8 mouse cellular contexts compared by ENCODE assay signal in genomic region chr11:120188481-120189441, GRCm38 (mm10). TPM values are rescaled to one million over a fixed set of nuclear protein-coding genes. Genes with fewer than 3 reads are reported as not detected.
DNase-seq lines count a peak whose midpoint lies in the region; ATAC-seq and TF ChIP-seq lines count a peak whose summit lies in the region.

No protein-coding gene starts in this region.

- H3K27me3 ChIP-seq in testis, adult 2 months (ENCODE audit: control insufficient read depth, insufficient read depth, low read length): no peaks in the 10 kb centered on the region
- no peaks in the 10 kb centered on the region for H3K27me3 ChIP-seq in limb, embryonic 14.5 days (ENCODE audit: control insufficient read depth, insufficient read depth, low read length)
- no peaks in the 10 kb centered on the region for H3K27me3 ChIP-seq in midbrain, postnatal 0 days (ENCODE audit: insufficient read depth, low read length)

- H3K9ac ChIP-seq in limb, embryonic 14.5 days (ENCODE audit: low read depth, low read length, severe bottlenecking): peak overlapping the region; percentile 95
- peak overlapping the region; percentile 97 for H3K9ac ChIP-seq in midbrain, postnatal 0 days (replicated peaks; ENCODE audit: low read length, poor library complexity, severe bottlenecking)

- no peaks in the 10 kb centered on the region for H3K36me3 ChIP-seq in testis, adult 2 months (ENCODE audit: control insufficient read depth, insufficient read depth, low read length)
- H3K36me3 ChIP-seq in limb, embryonic 14.5 days (ENCODE audit: control insufficient read depth, insufficient read depth, low read length): peaks cover 23% of the 10 kb centered on the region
- no peaks in the 10 kb centered on the region for H3K36me3 ChIP-seq in midbrain, postnatal 0 days (ENCODE audit: insufficient read depth, low read length)

- peak overlapping the region; percentile 82 for H3K4me3 ChIP-seq in testis, adult 2 months (ENCODE audit: control insufficient read depth, low read depth, low read length)
- peak overlapping the region; percentile 66 for H3K4me3 ChIP-seq in limb, embryonic 14.5 days (replicated peaks; ENCODE audit: low read length)
- H3K4me3 ChIP-seq in midbrain, postnatal 0 days (ENCODE audit: low read depth, low read length): peak overlapping the region; percentile 86

- H3K9me3 ChIP-seq in limb, embryonic 14.5 days (ENCODE audit: control insufficient read depth, low read length): no peaks in the 10 kb centered on the region
- no peaks in the 10 kb centered on the region for H3K9me3 ChIP-seq in midbrain, postnatal 0 days (ENCODE audit: low read length)

- peak overlapping the region; percentile 95 for H3K4me2 ChIP-seq in limb, embryonic 14.5 days (replicated peaks; ENCODE audit: low read depth, low read length, severe bottlenecking)
- H3K4me2 ChIP-seq in midbrain, postnatal 0 days (ENCODE audit: low read depth, low read length, poor library complexity, severe bottlenecking): peak overlapping the region; percentile 97

- peaks cover 47% of the 10 kb centered on the region for H3K4me1 ChIP-seq in testis, adult 2 months (ENCODE audit: control insufficient read depth, insufficient read depth, low read length)
- H3K4me1 ChIP-seq in limb, embryonic 14.5 days (ENCODE audit: control insufficient read depth, insufficient read depth, low read length): peaks cover 41% of the 10 kb centered on the region
- H3K4me1 ChIP-seq in midbrain, postnatal 0 days (ENCODE audit: insufficient read depth, low read length): peaks cover 10% of the 10 kb centered on the region

- TF ChIP-seq CTCF in testis, adult 2 months (IDR thresholded peaks at IDR 0.05; ENCODE audit: control insufficient read depth, insufficient read depth, insufficient replicate concordance, low read depth, low read length): no peak
- TF ChIP-seq CTCF in midbrain, postnatal 0 days (IDR thresholded peaks at IDR 0.05): no peak

- WGBS in limb, embryonic 14.5 days: under 1% methylated on average over 41 of the region's 41 CpGs
- WGBS in midbrain, postnatal 0 days: under 1% methylated on average over 41 of the region's 41 CpGs

- H3K27ac ChIP-seq in testis, adult 2 months (ENCODE audit: control insufficient read depth, insufficient read depth, low read depth, low read length): peak overlapping the region; percentile 76
- peak overlapping the region; percentile 95 for H3K27ac ChIP-seq in limb, embryonic 14.5 days (replicated peaks; ENCODE audit: low read depth, low read length)
- peak overlapping the region; percentile 97 for H3K27ac ChIP-seq in midbrain, postnatal 0 days (ENCODE audit: low read depth, low read length)

- intact Hi-C loops in gastrocnemius, postnatal 14 days (cut with DNase I; ENCODE audit: low total_unique reads): no loop called here

- no peak for ATAC-seq in limb, embryonic 14.5 days (ENCODE audit: low FRiP score, low read depth)
- ATAC-seq in midbrain, postnatal 0 days (ENCODE audit: low FRiP score): no peak

- no peak for DNase-seq in testis, postnatal 14 days (ENCODE audit: low spot score)
- peak; percentile 47 to 64 for DNase-seq in cerebellum, postnatal 36 days
- DNase-seq in gastrocnemius, postnatal 14 days: peak; percentile 64
- peak; percentile 52 for DNase-seq in hindlimb bud, embryonic 11.5 days (ENCODE audit: extremely low spot score, low read depth, low spot score)
- peak; percentile 35 for DNase-seq in limb, embryonic 14.5 days (ENCODE audit: low spot score)
- peak; percentile 71 for DNase-seq in midbrain, postnatal 0 days (ENCODE audit: low spot score)
- peak; percentile 58 for DNase-seq in urinary bladder, postnatal 14 days (ENCODE audit: low spot score)

- TF ChIP-seq POLR2A in testis, adult 2 months (IDR thresholded peaks at IDR 0.05; ENCODE audit: control insufficient read depth, low read depth, low read length): no peak
- TF ChIP-seq POLR2A in limb, embryonic 14.5 days (IDR thresholded peaks at IDR 0.05; ENCODE audit: borderline replicate concordance, extremely low read depth, insufficient read depth, insufficient read length): no peak

RNA-seq across cellular contexts. Expression of gene Slc38a10, which starts 37.6 kb away (rescaled TPM):
- 76.3 and 90.4 TPM in 2 replicates for polyA plus RNA-seq in testis, adult 2 months (2012; rRNA removed)
- 10 to 100 TPM; 56.1 to 60.8 TPM for total RNA-seq in gastrocnemius, postnatal 14 days (2021)
- 92.3 and 134 TPM in 2 replicates for polyA plus RNA-seq in limb, embryonic 14.5 days (2012; rRNA removed)
- 71.9 and 76.1 TPM in 2 replicates for polyA plus RNA-seq in limb, embryonic 14.5 days (2014; fragmentation: Nextera tagmentation; extraction: Ambion mirVana)
- 171 and 175 TPM in 2 replicates for total RNA-seq in midbrain, postnatal 0 days (2014; rRNA removed)
- polyA plus RNA-seq in midbrain, postnatal 0 days (2015; fragmentation: Nextera tagmentation; extraction: Ambion mirVana): 108 and 111 TPM in 2 replicates

RNA-seq across cellular contexts. Expression of gene Bahcc1, which starts 44.0 kb away (rescaled TPM):
- 2.3 and 2.9 TPM in 2 replicates for polyA plus RNA-seq in testis, adult 2 months (2012; rRNA removed)
- total RNA-seq in gastrocnemius, postnatal 14 days (2021): 1 to 10 TPM; 3.4 to 8.1 TPM
- polyA plus RNA-seq in limb, embryonic 14.5 days (2012; rRNA removed): 22.9 and 28.3 TPM in 2 replicates
- 14.0 and 14.9 TPM in 2 replicates for polyA plus RNA-seq in limb, embryonic 14.5 days (2014; fragmentation: Nextera tagmentation; extraction: Ambion mirVana)
- 39.9 and 49.8 TPM in 2 replicates for total RNA-seq in midbrain, postnatal 0 days (2014; rRNA removed)
- polyA plus RNA-seq in midbrain, postnatal 0 days (2015; fragmentation: Nextera tagmentation; extraction: Ambion mirVana): 5.9 and 9.5 TPM in 2 replicates
